Comparison of ENCODE assay signal across 8 mouse cellular contexts in genomic region chr2:32150562-32150923, GRCm38 (mm10). TPM values are rescaled to one million over a fixed set of nuclear protein-coding genes. Genes with fewer than 3 reads are reported as not detected.
DNase-seq lines count a peak whose midpoint lies in the region; ATAC-seq lines count a peak whose summit lies in the region.

No protein-coding gene starts in this region.

- 7% methylated on average over 7 of the region's 7 CpGs for WGBS in embryonic facial prominence, embryonic 10.5 days
- WGBS in intestine, embryonic 14.5 days = 8% methylated on average over 7 of the region's 7 CpGs
- WGBS in neural tube, embryonic 13.5 days = 7% methylated on average over 7 of the region's 7 CpGs

- H3K9me3 ChIP-seq in embryonic facial prominence, embryonic 10.5 days = no peaks in the 10 kb centered on the region
- no peaks in the 10 kb centered on the region for H3K9me3 ChIP-seq in intestine, embryonic 14.5 days (ENCODE audit: control insufficient read depth, low read length)
- H3K9me3 ChIP-seq in neural tube, embryonic 13.5 days = no peaks in the 10 kb centered on the region

- H3K27ac ChIP-seq in embryonic facial prominence, embryonic 10.5 days (replicated peaks) = peak overlapping the region; percentile 100
- H3K27ac ChIP-seq in intestine, embryonic 14.5 days (ENCODE audit: low read depth) = peak overlapping the region; percentile 99
- H3K27ac ChIP-seq in neural tube, embryonic 13.5 days (replicated peaks) = peak overlapping the region; percentile 99

- H3K4me3 ChIP-seq in embryonic facial prominence, embryonic 10.5 days = peak overlapping the region; percentile 96
- H3K4me3 ChIP-seq in intestine, embryonic 14.5 days (ENCODE audit: low read depth, low read length) = peak overlapping the region; percentile 90
- peak overlapping the region; percentile 93 for H3K4me3 ChIP-seq in neural tube, embryonic 13.5 days

- peak overlapping the region; percentile 98 for H3K4me2 ChIP-seq in intestine, embryonic 14.5 days (ENCODE audit: low read length)
- H3K4me2 ChIP-seq in neural tube, embryonic 13.5 days = peak overlapping the region; percentile 100

- no peak for ATAC-seq in intestine, embryonic 14.5 days (replicated peaks; ENCODE audit: low FRiP score, low TSS enrichment, low read depth)
- ATAC-seq in neural tube, embryonic 13.5 days (ENCODE audit: low read depth) = peak; percentile 81

- H3K4me1 ChIP-seq in embryonic facial prominence, embryonic 10.5 days = peaks cover 47% of the 10 kb centered on the region
- peaks cover 32% of the 10 kb centered on the region for H3K4me1 ChIP-seq in intestine, embryonic 14.5 days (replicated peaks; ENCODE audit: control insufficient read depth, insufficient read depth, low read length)
- peaks cover 44% of the 10 kb centered on the region for H3K4me1 ChIP-seq in neural tube, embryonic 13.5 days (replicated peaks)

- peak; percentile 48 to 54 for DNase-seq in left cerebral cortex, postnatal 36 days (ENCODE audit: low spot score in 2 of 2)
- no peak for DNase-seq in left cerebral cortex, postnatal 10 days (ENCODE audit: extremely low spot score in 1 of 2, low spot score in 2 of 2)
- DNase-seq in embryonic facial prominence, embryonic 10.5 days (ENCODE audit: low spot score) = no peak
- peak; percentile 76 for DNase-seq in intestine, embryonic 14.5 days (ENCODE audit: low spot score)
- no peak for DNase-seq in adipocyte (ENCODE audit: low spot score)
- no peak for DNase-seq in ovary, postnatal 36 days (ENCODE audit: low spot score)
- DNase-seq in left cerebral cortex, postnatal 25 days (ENCODE audit: low spot score in 2 of 2) = no peak

- peak overlapping the region; percentile 97 for H3K9ac ChIP-seq in intestine, embryonic 14.5 days (ENCODE audit: low read length)
- H3K9ac ChIP-seq in neural tube, embryonic 13.5 days = peak overlapping the region; percentile 100

- intact Hi-C loops in left cerebral cortex, postnatal 36 days (cut with DNase I) = loop anchor here (5.0 kb wide), 1 partner anchor 37 kb away; no protein-coding TSS in a partner anchor
- intact Hi-C loops in left cerebral cortex, postnatal 10 days (cut with DNase I) = loop anchor here (5.0 kb wide), 1 partner anchor 42 kb away; no protein-coding TSS in a partner anchor
- intact Hi-C loops in left cerebral cortex, postnatal 25 days (cut with DNase I) = loop anchor here (5.0 kb wide), 2 partner anchors 37 to 87 kb away; partner anchors contain the start of gene Pomt1

- H3K27me3 ChIP-seq in embryonic facial prominence, embryonic 10.5 days (replicated peaks; ENCODE audit: low read depth, poor library complexity, severe bottlenecking) = no peaks in the 10 kb centered on the region
- no peaks in the 10 kb centered on the region for H3K27me3 ChIP-seq in intestine, embryonic 14.5 days (replicated peaks; ENCODE audit: control insufficient read depth, insufficient read depth, low read length)
- H3K27me3 ChIP-seq in neural tube, embryonic 13.5 days = no peaks in the 10 kb centered on the region

- H3K36me3 ChIP-seq in embryonic facial prominence, embryonic 10.5 days (replicated peaks) = no peaks in the 10 kb centered on the region; the same call in 1 of the 2 replicates
- no peaks in the 10 kb centered on the region for H3K36me3 ChIP-seq in intestine, embryonic 14.5 days (ENCODE audit: control insufficient read depth, insufficient read depth, low read length)
- H3K36me3 ChIP-seq in neural tube, embryonic 13.5 days = no peaks in the 10 kb centered on the region

RNA-seq across cellular contexts. Expression of gene Prrc2b, which starts 0.3 kb away (rescaled TPM):
- 100 to 1,000 TPM; 257 to 259 TPM for total RNA-seq in left cerebral cortex, postnatal 36 days (2021)
- 100 to 1,000 TPM; 274 to 285 TPM for total RNA-seq in left cerebral cortex, postnatal 10 days (2021)
- 60.0 and 69.9 TPM in 2 replicates for polyA plus RNA-seq in embryonic facial prominence, embryonic 10.5 days (2016; fragmentation: Nextera tagmentation; extraction: Ambion mirVana)
- polyA plus RNA-seq in intestine, embryonic 14.5 days (2014; fragmentation: Nextera tagmentation; extraction: Ambion mirVana) = 48.4 and 52.8 TPM in 2 replicates
- polyA plus RNA-seq in neural tube, embryonic 13.5 days (2015; fragmentation: Nextera tagmentation; extraction: Ambion mirVana) = 61.6 and 69.8 TPM in 2 replicates
- total RNA-seq in left cerebral cortex, postnatal 25 days (2021) = 100 to 1,000 TPM; 240 TPM

RNA-seq across cellular contexts. Expression of gene Plpp7, which starts 55.2 kb away (rescaled TPM):
- 10 to 100 TPM; 27.3 to 33.7 TPM for total RNA-seq in left cerebral cortex, postnatal 36 days (2021)
- 10 to 100 TPM; 18.7 to 22.9 TPM for total RNA-seq in left cerebral cortex, postnatal 10 days (2021)
- polyA plus RNA-seq in embryonic facial prominence, embryonic 10.5 days (2016; fragmentation: Nextera tagmentation; extraction: Ambion mirVana) = 4.7 and 5.7 TPM in 2 replicates
- 4.2 and 4.8 TPM in 2 replicates for polyA plus RNA-seq in intestine, embryonic 14.5 days (2014; fragmentation: Nextera tagmentation; extraction: Ambion mirVana)
- polyA plus RNA-seq in neural tube, embryonic 13.5 days (2015; fragmentation: Nextera tagmentation; extraction: Ambion mirVana) = 22.6 and 24.1 TPM in 2 replicates
- total RNA-seq in left cerebral cortex, postnatal 25 days (2021) = 10 to 100 TPM; 27.6 to 28.0 TPM

Comparison
In these comparisons a context has a peak if more than half of its experiments do, and no peak if none do; other contexts are left out.
1. DNase-seq: peak in left cerebral cortex, postnatal 36 days (2 of 2) and intestine, embryonic 14.5 days (single experiment); none in left cerebral cortex, postnatal 10 days (0 of 2), embryonic facial prominence, embryonic 10.5 days (single experiment), adipocyte (single experiment), ovary, postnatal 36 days (single experiment) and left cerebral cortex, postnatal 25 days (0 of 2).
2. Peak in every context shown above with its lines, with median percentiles within 50 percentile points of each other: H3K27ac ChIP-seq and H3K4me3 ChIP-seq.